Mouse (Mus musculus): ENCODE measurements around the gene Olfr183. TPM values are rescaled to one million over a fixed set of nuclear protein-coding genes. Genes with fewer than 3 reads are reported as not detected.
"Not testable (repeated sequence)": the region's sequence is repeated elsewhere in the genome, so short reads cannot be mapped to it uniquely, and the experiment has no call there.

Olfr183 gene
- not detected in 2 replicates for polyA plus RNA-seq (2014; fragmentation: Nextera tagmentation; extraction: Ambion mirVana)

DNA sequence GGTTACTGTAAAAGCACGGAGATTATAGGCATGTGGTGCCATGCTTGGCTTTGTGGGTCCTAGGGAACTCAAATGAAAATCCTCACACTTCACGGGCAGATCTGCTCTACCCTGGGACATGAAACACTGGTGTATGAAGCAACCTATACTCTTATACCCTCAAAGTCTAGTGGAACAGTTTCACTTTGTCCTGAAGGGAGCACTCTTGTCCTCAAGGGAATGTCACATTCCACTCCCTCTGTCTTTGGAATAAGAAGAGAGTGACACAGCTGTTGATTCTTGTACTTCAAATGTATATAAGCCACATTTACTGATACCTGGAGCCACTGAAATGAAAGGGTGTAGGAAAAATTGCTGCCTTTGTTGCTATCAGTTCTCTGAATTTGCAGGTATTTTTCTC, at the start of gene Olfr183:
Gene Olfr183, plus strand, starts transcription at position 301 of the 400 bp plus-strand sequence.
- H3K9me3 ChIP-seq (ENCODE audit: control insufficient read depth, low read length), result no peaks in the 10 kb centered on the region
- H3K4me1 ChIP-seq (ENCODE audit: control insufficient read depth, insufficient read depth, low read length), result no peaks in the 10 kb centered on the region
- H3K4me2 ChIP-seq (replicated peaks; ENCODE audit: low read depth, low read length), result no peak within 1 kb of the TSS
- no peak within 1 kb of the TSS for H3K4me3 ChIP-seq (ENCODE audit: low read length)
- no peak within 1 kb of the TSS for H3K9ac ChIP-seq (ENCODE audit: low read depth, low read length)
- 71% methylated on average over 2 of the region's 2 CpGs for WGBS
- no peak within 1 kb of the TSS for H3K27ac ChIP-seq (ENCODE audit: low read depth, low read length)
- ATAC-seq (ENCODE audit: low FRiP score, low TSS enrichment), result no peak
- no peaks in the 10 kb centered on the region for H3K36me3 ChIP-seq (ENCODE audit: control insufficient read depth, insufficient read depth, low read length)
- H3K27me3 ChIP-seq (ENCODE audit: control insufficient read depth, insufficient read depth, low read length), result no peaks in the 10 kb centered on the region

DNA sequence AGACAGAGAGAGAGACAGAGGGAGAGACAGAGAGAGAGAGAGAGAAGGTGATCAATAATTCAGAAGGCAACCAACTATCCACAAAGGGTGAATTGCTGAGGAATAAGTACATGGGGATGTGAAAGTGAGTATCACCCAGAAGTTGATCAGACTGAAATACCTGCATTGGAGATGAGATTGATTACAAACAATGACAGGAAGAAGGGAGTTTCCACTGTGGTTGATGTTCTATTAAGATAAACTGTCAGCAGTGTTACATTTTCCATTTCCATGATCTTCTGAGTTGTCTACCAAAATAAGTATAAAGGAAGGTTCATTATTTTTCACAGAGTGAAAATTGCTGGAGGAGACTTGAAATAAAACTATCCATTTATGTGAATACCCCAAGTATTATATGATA, 12.0 kb downstream of the Olfr183 start:
- no peak overlapping the region for H3K9ac ChIP-seq (ENCODE audit: low read depth, low read length)
- no peaks in the 10 kb centered on the region for H3K36me3 ChIP-seq (ENCODE audit: control insufficient read depth, insufficient read depth, low read length)
- H3K27me3 ChIP-seq (ENCODE audit: control insufficient read depth, insufficient read depth, low read length), result no peaks in the 10 kb centered on the region
- no peak for ATAC-seq (ENCODE audit: low FRiP score, low TSS enrichment)
- H3K9me3 ChIP-seq (ENCODE audit: control insufficient read depth, low read length), result no peaks in the 10 kb centered on the region
- H3K4me3 ChIP-seq (ENCODE audit: low read length), result no peak overlapping the region
- no peak overlapping the region for H3K27ac ChIP-seq (ENCODE audit: low read depth, low read length)
- H3K4me2 ChIP-seq (replicated peaks; ENCODE audit: low read depth, low read length), result no peak overlapping the region
- no peaks in the 10 kb centered on the region for H3K4me1 ChIP-seq (ENCODE audit: control insufficient read depth, insufficient read depth, low read length)

DNA sequence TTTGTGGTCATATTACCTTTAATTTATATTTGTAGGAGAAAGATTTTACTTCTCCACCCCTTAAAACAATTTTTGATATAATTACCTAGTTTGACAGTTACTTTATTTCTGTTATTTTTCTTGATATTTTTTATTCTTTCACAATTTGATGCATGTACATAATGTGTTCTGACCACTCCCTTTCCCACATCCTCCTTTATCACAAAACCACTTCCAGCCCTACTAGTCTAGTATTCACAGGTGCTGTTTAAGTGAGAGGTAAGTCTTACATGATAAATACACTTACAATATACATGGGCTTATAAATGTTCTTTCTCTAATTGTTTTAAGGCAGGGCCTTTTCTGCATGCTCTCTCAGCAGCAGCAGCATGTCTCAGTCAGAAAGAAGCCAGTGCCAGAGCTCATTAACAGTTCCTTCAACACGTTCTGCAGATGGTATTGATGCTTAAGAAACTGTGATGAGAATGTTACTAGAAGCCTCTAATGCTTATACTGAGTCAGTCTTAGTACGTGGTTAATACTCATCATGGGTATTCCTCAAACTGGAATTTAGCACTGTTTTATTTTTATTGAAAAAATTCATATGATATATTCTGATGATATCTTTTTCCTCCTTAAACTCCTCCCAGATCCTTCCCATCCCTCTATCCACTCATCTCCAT, 18.3 kb downstream of the Olfr183 start:
- no peaks in the 10 kb centered on the region for H3K36me3 ChIP-seq (ENCODE audit: control insufficient read depth, insufficient read depth, low read length)
- no peak overlapping the region for H3K4me3 ChIP-seq (ENCODE audit: low read length)
- no peak overlapping the region for H3K4me2 ChIP-seq (replicated peaks; ENCODE audit: low read depth, low read length)
- H3K4me1 ChIP-seq (ENCODE audit: control insufficient read depth, insufficient read depth, low read length), result no peaks in the 10 kb centered on the region
- no peak overlapping the region for H3K27ac ChIP-seq (ENCODE audit: low read depth, low read length)
- no peak for ATAC-seq (ENCODE audit: low FRiP score, low TSS enrichment)
- no peaks in the 10 kb centered on the region for H3K9me3 ChIP-seq (ENCODE audit: control insufficient read depth, low read length)
- no peak overlapping the region for H3K9ac ChIP-seq (ENCODE audit: low read depth, low read length)
- no peaks in the 10 kb centered on the region for H3K27me3 ChIP-seq (ENCODE audit: control insufficient read depth, insufficient read depth, low read length)
- WGBS, result 77% methylated on average over 2 of the region's 2 CpGs

DNA sequence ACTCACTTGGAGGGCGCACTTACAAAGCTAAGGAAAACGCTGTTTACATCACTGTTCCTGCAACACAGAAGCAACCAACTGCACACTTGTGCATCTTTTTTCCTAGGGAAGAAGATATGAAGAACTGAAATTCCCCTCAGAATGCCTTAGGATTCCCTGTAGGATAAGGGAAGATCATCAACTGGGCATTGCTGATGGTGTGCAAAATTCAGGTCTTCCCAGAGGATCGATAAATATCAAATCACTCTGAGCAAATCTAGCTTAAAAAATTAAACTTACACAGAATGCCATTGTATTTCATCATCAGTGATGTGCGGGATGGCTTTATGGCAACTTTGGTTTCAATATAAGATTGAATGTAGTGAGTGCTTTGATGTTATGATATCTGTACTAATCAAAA, 35.0 kb downstream of the Olfr183 start, which contains the start of gene Olfr186:
Gene Olfr186, minus strand, starts transcription at position 101 of the 400 bp plus-strand sequence.
- no peak for ATAC-seq (ENCODE audit: low FRiP score, low TSS enrichment)
- H3K4me2 ChIP-seq (replicated peaks; ENCODE audit: low read depth, low read length), result no peak within 1 kb of the TSS
- WGBS, result 89% methylated on average over 4 of the region's 4 CpGs
- no peak within 1 kb of the TSS for H3K9ac ChIP-seq (ENCODE audit: low read depth, low read length)
- H3K27ac ChIP-seq (ENCODE audit: low read depth, low read length), result no peak within 1 kb of the TSS
- no peaks in the 10 kb centered on the region for H3K27me3 ChIP-seq (ENCODE audit: control insufficient read depth, insufficient read depth, low read length)
- no peak within 1 kb of the TSS for H3K4me3 ChIP-seq (ENCODE audit: low read length)
- no peaks in the 10 kb centered on the region for H3K4me1 ChIP-seq (ENCODE audit: control insufficient read depth, insufficient read depth, low read length)
- no peaks in the 10 kb centered on the region for H3K9me3 ChIP-seq (ENCODE audit: control insufficient read depth, low read length)
- no peaks in the 10 kb centered on the region for H3K36me3 ChIP-seq (ENCODE audit: control insufficient read depth, insufficient read depth, low read length)

DNA sequence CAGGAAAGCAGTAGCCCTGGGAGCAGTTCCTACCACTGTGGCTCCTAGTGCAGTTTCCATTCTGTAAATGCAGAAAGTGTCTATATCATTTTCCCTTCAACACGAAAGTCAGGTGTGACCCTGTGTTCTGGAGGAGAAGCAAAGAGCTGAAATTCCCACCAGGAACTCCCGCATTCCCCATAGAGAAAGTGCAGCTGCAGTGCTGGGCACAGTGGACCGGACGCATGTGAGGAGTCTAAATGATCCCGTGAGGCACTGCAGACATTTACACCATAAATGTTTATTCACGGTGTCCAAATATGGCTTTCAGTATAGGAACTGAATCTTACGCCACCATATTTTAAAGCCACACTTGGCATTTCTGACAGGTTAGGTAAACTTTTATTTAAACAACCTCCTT, 44.6 kb downstream of the Olfr183 start, which contains the start of gene Olfr187:
Gene Olfr187, minus strand, starts transcription at position 58 of the 400 bp plus-strand sequence.
- Histone ChIP-seq H3K4me1 (ENCODE audit: control insufficient read depth, insufficient read depth, low read length) (no peaks in the 10 kb centered on the region), H3K4me3 (ENCODE audit: low read length) (no peak within 1 kb of the TSS), H3K9ac (ENCODE audit: low read depth, low read length) (no peak within 1 kb of the TSS), H3K27ac (ENCODE audit: low read depth, low read length) (no peak within 1 kb of the TSS), H3K36me3 (ENCODE audit: control insufficient read depth, insufficient read depth, low read length) (no peaks in the 10 kb centered on the region), H3K9me3 (ENCODE audit: control insufficient read depth, low read length) (no peaks in the 10 kb centered on the region), H3K4me2 (replicated peaks; ENCODE audit: low read depth, low read length) (no peak within 1 kb of the TSS), H3K27me3 (ENCODE audit: control insufficient read depth, insufficient read depth, low read length) (no peaks in the 10 kb centered on the region)
- no peak for ATAC-seq (ENCODE audit: low FRiP score, low TSS enrichment)
- WGBS, result 81% methylated on average over 7 of the region's 7 CpGs

DNA sequence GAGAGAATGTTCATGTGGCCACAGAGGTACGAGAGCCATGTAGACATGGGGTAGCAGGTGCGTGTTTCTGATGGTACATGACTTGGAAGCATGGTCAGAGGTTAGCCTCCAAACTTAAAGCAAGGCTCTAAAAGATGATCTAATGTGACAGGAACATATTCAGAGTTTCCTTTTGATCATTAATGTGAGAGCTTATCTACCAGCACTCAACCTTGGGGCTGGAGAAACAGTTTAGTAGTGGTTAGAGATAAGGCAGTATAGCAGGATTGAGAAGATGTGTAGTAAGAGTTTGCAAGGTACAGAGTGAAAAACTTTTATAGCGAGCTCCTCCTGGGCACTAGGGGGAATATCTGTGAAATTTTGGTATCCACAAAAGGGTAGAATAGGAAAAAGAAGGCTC, 50.7 kb downstream of the Olfr183 start:
- Histone ChIP-seq H3K27ac (ENCODE audit: low read depth, low read length) (no peak overlapping the region), H3K9me3 (ENCODE audit: control insufficient read depth, low read length) (no peaks in the 10 kb centered on the region), H3K36me3 (ENCODE audit: control insufficient read depth, insufficient read depth, low read length) (no peaks in the 10 kb centered on the region), H3K27me3 (ENCODE audit: control insufficient read depth, insufficient read depth, low read length) (no peaks in the 10 kb centered on the region), H3K4me2 (replicated peaks; ENCODE audit: low read depth, low read length) (no peak overlapping the region), H3K4me3 (ENCODE audit: low read length) (no peak overlapping the region), H3K9ac (ENCODE audit: low read depth, low read length) (no peak overlapping the region), H3K4me1 (ENCODE audit: control insufficient read depth, insufficient read depth, low read length) (no peaks in the 10 kb centered on the region)
- WGBS, result 80% methylated on average over 3 of the region's 3 CpGs
- no peak for ATAC-seq (ENCODE audit: low FRiP score, low TSS enrichment)

DNA sequence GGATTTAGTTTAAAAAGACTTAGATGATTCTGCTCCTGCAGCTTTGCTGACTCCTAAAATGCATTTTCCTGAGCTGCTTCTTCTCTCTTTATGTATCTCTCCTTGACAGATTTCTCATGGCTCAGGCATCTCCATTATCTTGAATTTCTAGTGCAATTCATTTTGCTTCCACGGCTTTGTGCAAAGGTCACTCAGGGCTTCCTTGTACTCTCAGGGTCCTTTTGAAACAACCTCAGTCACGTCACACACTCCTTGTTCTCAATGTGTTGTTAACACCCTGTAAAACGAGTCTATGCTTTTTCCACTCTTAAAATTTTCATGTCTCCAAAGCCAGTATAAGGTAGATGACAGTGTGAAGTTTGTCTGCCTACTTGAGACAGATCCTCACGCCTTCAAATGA, 52.4 kb downstream of the Olfr183 start:
- ATAC-seq (ENCODE audit: low FRiP score, low TSS enrichment), result no peak
- no peaks in the 10 kb centered on the region for H3K27me3 ChIP-seq (ENCODE audit: control insufficient read depth, insufficient read depth, low read length)
- no peaks in the 10 kb centered on the region for H3K4me1 ChIP-seq (ENCODE audit: control insufficient read depth, insufficient read depth, low read length)
- no peak overlapping the region for H3K9ac ChIP-seq (ENCODE audit: low read depth, low read length)
- no peaks in the 10 kb centered on the region for H3K9me3 ChIP-seq (ENCODE audit: control insufficient read depth, low read length)
- WGBS, result 74% methylated on average over 4 of the region's 4 CpGs
- H3K27ac ChIP-seq (ENCODE audit: low read depth, low read length), result no peak overlapping the region
- H3K36me3 ChIP-seq (ENCODE audit: control insufficient read depth, insufficient read depth, low read length), result no peaks in the 10 kb centered on the region
- H3K4me2 ChIP-seq (replicated peaks; ENCODE audit: low read depth, low read length), result no peak overlapping the region
- no peak overlapping the region for H3K4me3 ChIP-seq (ENCODE audit: low read length)

DNA sequence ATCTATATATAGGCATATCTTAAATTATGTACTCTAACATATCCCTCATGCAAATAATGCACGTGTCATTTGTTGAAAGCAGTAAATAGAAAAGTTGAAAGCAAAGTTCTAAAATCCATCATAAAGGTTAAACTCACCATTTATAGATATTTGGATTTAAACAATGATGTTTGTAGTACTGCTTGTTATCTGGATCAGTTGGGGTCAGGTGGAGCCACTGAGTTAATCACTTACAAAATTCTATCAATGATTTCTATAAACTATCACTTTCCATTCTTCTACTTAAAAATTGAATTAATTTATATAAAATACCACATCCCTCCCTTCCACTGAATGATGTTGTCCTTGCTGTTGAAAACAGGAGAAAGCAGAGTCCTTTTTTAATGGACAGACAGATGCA, 53.7 kb downstream of the Olfr183 start:
- H3K27ac ChIP-seq (ENCODE audit: low read depth, low read length), result no peak overlapping the region
- WGBS, result 73% methylated on average over 1 of the region's 1 CpGs
- no peak overlapping the region for H3K9ac ChIP-seq (ENCODE audit: low read depth, low read length)
- no peaks in the 10 kb centered on the region for H3K36me3 ChIP-seq (ENCODE audit: control insufficient read depth, insufficient read depth, low read length)
- no peaks in the 10 kb centered on the region for H3K9me3 ChIP-seq (ENCODE audit: control insufficient read depth, low read length)
- H3K27me3 ChIP-seq (ENCODE audit: control insufficient read depth, insufficient read depth, low read length), result no peaks in the 10 kb centered on the region
- no peak for ATAC-seq (ENCODE audit: low FRiP score, low TSS enrichment)
- H3K4me2 ChIP-seq (replicated peaks; ENCODE audit: low read depth, low read length), result no peak overlapping the region
- H3K4me1 ChIP-seq (ENCODE audit: control insufficient read depth, insufficient read depth, low read length), result no peaks in the 10 kb centered on the region
- H3K4me3 ChIP-seq (ENCODE audit: low read length), result no peak overlapping the region

DNA sequence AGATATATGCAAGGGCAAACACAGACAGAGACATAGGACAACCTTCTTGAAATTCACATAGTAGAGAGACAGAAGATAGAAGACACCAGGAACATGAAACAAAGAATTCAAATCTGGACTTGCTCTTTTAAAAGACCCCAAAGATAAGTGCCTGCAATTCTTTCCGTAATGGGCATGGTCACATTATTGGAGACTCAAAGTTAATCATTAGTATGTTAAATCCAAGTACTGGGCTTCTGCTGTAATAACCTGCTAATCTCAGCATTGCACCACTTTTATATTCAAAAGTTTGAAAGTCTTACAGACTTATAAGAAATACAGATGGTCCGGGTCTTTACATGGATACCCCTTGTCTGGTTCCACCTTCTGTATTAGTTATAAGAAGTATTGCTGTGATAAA, 54.1 kb downstream of the Olfr183 start:
- not testable (repeated sequence) for H3K27me3 ChIP-seq (ENCODE audit: control insufficient read depth, insufficient read depth, low read length); H3K9ac ChIP-seq (ENCODE audit: low read depth, low read length); H3K9me3 ChIP-seq (ENCODE audit: control insufficient read depth, low read length); H3K4me3 ChIP-seq (ENCODE audit: low read length); H3K4me2 ChIP-seq (replicated peaks; ENCODE audit: low read depth, low read length); ATAC-seq (ENCODE audit: low FRiP score, low TSS enrichment); H3K27ac ChIP-seq (ENCODE audit: low read depth, low read length); H3K36me3 ChIP-seq (ENCODE audit: control insufficient read depth, insufficient read depth, low read length); H3K4me1 ChIP-seq (ENCODE audit: control insufficient read depth, insufficient read depth, low read length)
- WGBS, result 92% methylated on average over 2 of the region's 2 CpGs

Measured in kidney, embryonic 14.5 days (tissue).